Mouse (Mus musculus) ES-E14 (cell line): Measurements from ENCODE around the gene Rad51. TPM values are rescaled to one million over a fixed set of nuclear protein-coding genes. Genes with fewer than 3 reads are reported as not detected.

ENCODE experiments used
- DNase-seq: peaks from one replicate; pipeline ENCODE4 v3.0.0-alpha.2; 2013; ENCODE audit warnings: low read depth, low spot score
- H3K27ac ChIP-seq: 2 replicates; pipeline ENCODE4 v1.5.1; 2012; ENCODE audit warnings: low read depth, mild to moderate bottlenecking, low read length, moderate library complexity, mixed read lengths; ENCODE audit not compliant: poor library complexity, insufficient read depth, severe bottlenecking
- H3K36me3 ChIP-seq: 2 replicates; pipeline ENCODE4 v1.6.1; 2012; ENCODE audit warnings: mild to moderate bottlenecking, low read length, moderate library complexity, mixed read lengths; ENCODE audit not compliant: control insufficient read depth, poor library complexity, insufficient read depth, severe bottlenecking
- H3K4me1 ChIP-seq, 2 experiments: fragments of 150-350 bp in 1 of 2; sonication (generic) in 1 of 2; 2 replicates each; pipeline ENCODE4 v1.6.1; 2012; ENCODE audit warnings: low read length in 2 of 2, mild to moderate bottlenecking in 1 of 2, mixed read lengths in 1 of 2; ENCODE audit not compliant: control insufficient read depth in 2 of 2, insufficient read depth in 2 of 2, poor library complexity in 1 of 2
- H3K4me3 ChIP-seq, 2 experiments: fragments of 150-350 bp in 1 of 2; sonication (generic) in 1 of 2; 2 replicates each; pipeline ENCODE4 v1.5.1; 2012; ENCODE audit warnings: low read length in 2 of 2, low read depth in 1 of 2, mild to moderate bottlenecking in 1 of 2, mixed read lengths in 1 of 2; ENCODE audit not compliant: insufficient read depth in 1 of 2, poor library complexity in 1 of 2, severe bottlenecking in 1 of 2
- H3K9ac ChIP-seq: 2 replicates; pipeline ENCODE4 v1.6.1; 2012; ENCODE audit warnings: low read depth, mild to moderate bottlenecking, low read length, mixed read lengths; ENCODE audit not compliant: poor library complexity, insufficient read depth, severe bottlenecking
- H3K9me3 ChIP-seq: fragments of 150-350 bp; sonication (generic); 2 replicates; pipeline ENCODE4 v1.6.1; 2012; ENCODE audit warnings: low read depth, mild to moderate bottlenecking, low read length; ENCODE audit not compliant: control insufficient read depth, insufficient read depth
- CHD2 ChIP-seq: IDR thresholded peaks from 2 replicates; pipeline ENCODE4 v1.6.1; 2014; ENCODE audit warnings: mild to moderate bottlenecking, low read depth, low read length, inconsistent platforms
- HCFC1 ChIP-seq: IDR thresholded peaks from 2 replicates; pipeline ENCODE4 v1.6.1; 2012; ENCODE audit warnings: low read length, inconsistent platforms, borderline replicate concordance; ENCODE audit not compliant: insufficient read depth
- MAFK ChIP-seq: IDR thresholded peaks from 2 replicates; pipeline ENCODE4 v1.6.1; 2014; ENCODE audit warnings: mild to moderate bottlenecking, low read depth, low read length, inconsistent platforms; ENCODE audit not compliant: insufficient read depth
- ZC3H11A ChIP-seq: IDR thresholded peaks from 2 replicates; pipeline ENCODE4 v1.6.1; 2012; ENCODE audit warnings: low read depth, mild to moderate bottlenecking, inconsistent platforms, low read length, borderline replicate concordance
- ZNF384 ChIP-seq: IDR thresholded peaks from 2 replicates; pipeline ENCODE4 v1.6.1; 2012; ENCODE audit warnings: low read depth, low read length, inconsistent platforms
- in situ Hi-C, 2 experiments: fragments of 600-800 bp; cut with MboI; formaldehyde crosslinking; loops; one replicate each; pipeline ENCODE4 v1.15.1; 2025; ENCODE audit warnings: low sequenced_read_pairs in 2 of 2, inconsistent platforms in 1 of 2; ENCODE audit not compliant: unreplicated experiment in 2 of 2
- total RNA-seq: library from RNA; depleted of rRNA; stranded (reverse); fragments of 300-350 nt; gene quantifications from 2 replicates; pipeline ENCODE4 v1.2.3, GENCODE M21; 2012; rRNA removed

Gene Rad51
- total RNA-seq = 37.3 and 42.2 TPM in 2 replicates

DNA sequence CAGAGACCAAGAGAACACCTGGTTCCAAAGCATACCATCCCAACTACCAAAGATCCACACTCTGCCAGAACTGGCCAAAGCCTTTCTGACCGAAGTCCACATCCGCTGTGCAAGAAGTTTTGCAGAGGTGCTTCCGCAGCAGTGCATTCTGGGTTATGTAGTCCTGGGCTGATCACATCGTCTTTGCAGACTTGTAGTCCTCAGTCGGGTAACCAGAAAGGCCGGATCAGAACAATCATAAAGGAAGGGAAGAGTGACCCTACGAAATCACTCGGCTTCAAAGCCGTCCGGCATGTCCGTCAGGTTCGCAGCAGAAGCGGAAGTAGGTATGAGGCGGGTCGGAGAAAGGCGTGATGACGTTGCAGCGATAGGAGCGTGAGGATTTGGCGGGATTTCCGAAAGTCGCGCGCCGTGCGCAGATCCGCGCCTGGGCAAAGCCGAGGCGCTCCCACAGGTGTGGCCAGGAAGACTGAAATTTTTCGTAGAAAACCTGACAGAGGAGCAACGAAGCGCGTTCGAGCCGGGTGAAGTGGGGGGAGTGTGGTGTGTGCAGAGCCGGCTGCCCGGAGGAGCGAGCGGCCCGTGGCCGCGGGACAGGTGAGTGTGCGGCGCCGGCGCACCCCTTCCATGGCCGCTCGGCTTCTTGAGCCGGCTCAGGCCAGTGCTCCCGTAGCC is at the start of gene Rad51:
Rad51 (plus strand) TSS at position 356 of the 675 bp plus-strand sequence.
- H3K9me3 ChIP-seq = no peaks in the 10 kb centered on the region
- peak within 1 kb of the TSS; percentile 82 for H3K27ac ChIP-seq
- DNase-seq = peak; percentile 85
- in situ Hi-C loops = no loop called here
- H3K36me3 ChIP-seq = peaks cover 12% of the 10 kb centered on the region
- peak within 1 kb of the TSS; percentile 87 to 91 for H3K4me3 ChIP-seq
- TF ChIP-seq CHD2 (peak; percentile 51), HCFC1 (peak; percentile 93), MAFK (0 out of 2 replicates have a peak, but pooled peaks have one; percentile 8), ZNF384 (no peak), ZC3H11A (no peak)
- no peaks in the 10 kb centered on the region; a peak in 1 of 4 replicates for H3K4me1 ChIP-seq
- H3K9ac ChIP-seq = peak within 1 kb of the TSS; percentile 91

DNA sequence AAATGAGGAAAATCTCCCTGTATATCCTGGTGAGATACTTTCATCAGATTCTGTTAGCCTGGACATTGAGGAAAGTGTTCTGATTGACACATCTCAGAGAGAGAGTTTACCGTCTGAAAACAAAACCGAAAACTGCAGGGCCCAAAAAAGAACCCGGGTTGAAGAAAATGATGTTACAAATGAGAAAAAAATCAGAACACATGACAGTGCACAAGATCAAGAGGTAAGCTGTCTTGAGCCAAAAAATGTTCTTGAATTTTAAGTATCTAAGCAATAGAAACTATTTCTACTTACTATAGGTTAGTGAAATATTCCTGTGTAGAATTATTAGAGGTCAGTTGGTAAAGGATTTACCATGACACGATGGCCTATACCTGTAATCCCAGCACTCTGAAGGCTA is 40.2 kb upstream of the Rad51 start:
- no peak overlapping the region for H3K27ac ChIP-seq
- DNase-seq = no peak
- TF ChIP-seq CHD2 = no peak
- H3K36me3 ChIP-seq = peaks cover 6% of the 10 kb centered on the region
- H3K4me1 ChIP-seq = no peaks in the 10 kb centered on the region
- in situ Hi-C loops = no loop called here
- H3K9ac ChIP-seq = no peak overlapping the region
- no peak overlapping the region for H3K4me3 ChIP-seq
- H3K9me3 ChIP-seq = no peaks in the 10 kb centered on the region

DNA sequence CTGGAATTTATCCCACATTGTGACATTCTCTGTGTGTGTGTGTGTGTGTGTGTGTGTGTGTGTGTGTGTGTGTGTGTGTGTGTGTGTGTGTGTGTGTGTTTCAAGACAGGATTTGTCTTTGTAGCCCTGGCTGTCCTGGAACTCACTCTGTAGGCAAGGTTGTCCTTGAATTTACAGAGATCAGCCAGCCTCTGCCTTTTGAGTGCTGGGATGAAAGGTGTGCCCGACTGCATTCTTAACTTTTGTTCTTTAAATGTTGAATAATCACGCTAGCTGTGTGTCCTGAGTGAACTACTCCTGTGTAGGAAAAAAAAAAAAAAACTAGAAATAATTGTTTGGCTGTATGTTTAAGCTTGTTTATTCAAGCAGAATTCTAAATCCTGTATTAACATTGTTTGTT is 26.4 kb upstream of the Rad51 start:
- H3K4me3 ChIP-seq = no peak overlapping the region
- in situ Hi-C loops = no loop called here
- H3K9ac ChIP-seq = no peak overlapping the region
- no peaks in the 10 kb centered on the region; the same call in 1 of the 2 replicates for H3K36me3 ChIP-seq
- no peak overlapping the region for H3K27ac ChIP-seq
- H3K4me1 ChIP-seq = no peaks in the 10 kb centered on the region
- no peak for DNase-seq
- no peaks in the 10 kb centered on the region for H3K9me3 ChIP-seq
- TF ChIP-seq HCFC1 (no peak), ZNF384 (no peak), CHD2 (no peak), MAFK (no peak), ZC3H11A (no peak)

DNA sequence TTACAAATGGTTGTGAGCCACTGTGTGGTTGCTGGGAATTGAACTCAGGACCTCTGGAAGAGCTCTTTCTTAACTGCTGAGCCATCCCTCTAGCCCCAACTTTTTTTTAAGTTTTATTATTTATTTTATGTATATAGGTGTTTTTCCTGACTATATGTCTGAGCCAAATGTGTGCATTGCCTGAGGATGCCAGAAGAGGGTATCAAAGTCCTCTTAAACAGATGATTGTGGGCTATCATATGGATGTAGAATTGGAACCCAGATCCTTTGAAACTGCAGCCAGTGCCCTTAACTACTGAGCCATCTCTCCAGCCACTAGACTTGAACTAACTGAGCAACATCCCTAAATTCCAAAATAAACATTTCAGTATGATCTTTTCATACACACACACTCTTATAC is 11.0 kb upstream of the Rad51 start:
- H3K9me3 ChIP-seq = no peaks in the 10 kb centered on the region
- H3K9ac ChIP-seq = no peak overlapping the region
- no peak for TF ChIP-seq ZNF384
- TF ChIP-seq MAFK = no peak
- no peak for TF ChIP-seq CHD2
- no peak for TF ChIP-seq HCFC1
- no peak for TF ChIP-seq ZC3H11A
- peaks cover 7% of the 10 kb centered on the region for H3K36me3 ChIP-seq
- DNase-seq = no peak
- H3K4me1 ChIP-seq = no peaks in the 10 kb centered on the region
- H3K4me3 ChIP-seq = no peak overlapping the region
- H3K27ac ChIP-seq = no peak overlapping the region
- in situ Hi-C loops = no loop called here

DNA sequence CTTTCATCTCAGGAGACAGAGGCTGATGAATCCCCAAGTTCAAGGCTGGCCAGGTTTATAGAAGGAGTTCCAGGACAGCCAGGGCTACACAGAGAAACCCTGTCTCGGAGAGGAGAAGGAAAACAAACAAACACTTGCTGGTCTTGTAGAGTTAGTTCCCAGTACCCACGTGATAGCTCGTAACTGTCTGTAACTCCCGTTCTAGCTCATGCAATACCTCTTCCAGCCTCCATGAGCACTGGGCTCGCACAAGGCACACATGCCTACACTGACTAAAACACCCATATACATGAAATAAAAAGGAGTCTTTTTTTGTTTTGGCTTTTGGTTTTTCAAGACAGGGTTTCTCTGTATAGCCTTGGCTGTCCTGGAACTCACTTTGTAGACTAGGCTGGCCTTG is 6.0 kb upstream of the Rad51 start:
- H3K27ac ChIP-seq = no peak overlapping the region
- H3K4me1 ChIP-seq = no peaks in the 10 kb centered on the region
- in situ Hi-C loops = no loop called here
- no peak overlapping the region for H3K4me3 ChIP-seq
- no peak for DNase-seq
- no peaks in the 10 kb centered on the region for H3K9me3 ChIP-seq
- no peak overlapping the region for H3K9ac ChIP-seq
- peaks cover 11% of the 10 kb centered on the region for H3K36me3 ChIP-seq
- no peak for TF ChIP-seq HCFC1
- no peak for TF ChIP-seq ZNF384
- TF ChIP-seq CHD2 = no peak
- no peak for TF ChIP-seq ZC3H11A
- TF ChIP-seq MAFK = no peak
